Mouse (Mus musculus): Measurements from ENCODE around the gene Brs3. TPM values are rescaled to one million over a fixed set of nuclear protein-coding genes. Genes with fewer than 3 reads are reported as not detected.

The Brs3 gene
- total RNA-seq, 1 experiment: not detected

GRCm38 (mm10) chrX:57053174-57053992 lies 10.5 kb downstream of the Brs3 start, which contains the start of gene Htatsf1:
Gene Htatsf1, plus strand, starts transcription at chrX:57053583.
- in situ Hi-C loops (cut with MboI; ENCODE audit: low sequenced_read_pairs in 2 of 2, unreplicated experiment in 2 of 2): no loop called here

GRCm38 (mm10) chrX:57053993-57054385 lies 11.1 kb downstream of the Brs3 start:
- Histone ChIP-seq H3K36me3 (ENCODE audit: control insufficient read depth, insufficient read depth, low read length, poor library complexity, severe bottlenecking) (no peaks in the 10 kb centered on the region), H3K9me3 (ENCODE audit: control insufficient read depth, insufficient read depth, low read depth, low read length) (no peaks in the 10 kb centered on the region), H3K4me3 (ENCODE audit: insufficient read depth in 1 of 2, low read depth in 1 of 2, low read length in 2 of 2, poor library complexity in 1 of 2, severe bottlenecking in 1 of 2) (peak overlapping the region; percentile 81 to 96), H3K27ac (ENCODE audit: insufficient read depth, low read depth, low read length, poor library complexity, severe bottlenecking) (no peak overlapping the region), H3K4me1 (ENCODE audit: control insufficient read depth in 2 of 2, insufficient read depth in 2 of 2, low read length in 2 of 2, poor library complexity in 1 of 2) (no peaks in the 10 kb centered on the region), H3K9ac (ENCODE audit: insufficient read depth, low read depth, low read length, poor library complexity, severe bottlenecking) (peak overlapping the region; percentile 84)
- TF ChIP-seq ZC3H11A (IDR thresholded peaks at IDR 0.05; ENCODE audit: borderline replicate concordance, low read depth, low read length) (no peak), MAFK (IDR thresholded peaks at IDR 0.05; ENCODE audit: insufficient read depth, low read depth, low read length) (no peak), ZNF384 (IDR thresholded peaks at IDR 0.05; ENCODE audit: low read depth, low read length) (no peak), HCFC1 (IDR thresholded peaks at IDR 0.05; ENCODE audit: borderline replicate concordance, insufficient read depth, low read length) (no peak), CHD2 (IDR thresholded peaks at IDR 0.05; ENCODE audit: low read depth, low read length) (no peak)
- no peak for DNase-seq (ENCODE audit: low read depth, low spot score)
- in situ Hi-C loops (cut with MboI; ENCODE audit: low sequenced_read_pairs in 2 of 2, unreplicated experiment in 2 of 2): no loop called here

More at GRCm38 (mm10) chrX:57053174-57053992, 10.5 kb downstream of the Brs3 start, which contains the start of gene Htatsf1:
- Histone ChIP-seq H3K4me3 (ENCODE audit: insufficient read depth in 1 of 2, low read depth in 1 of 2, low read length in 2 of 2, poor library complexity in 1 of 2, severe bottlenecking in 1 of 2) (peak within 1 kb of the TSS; percentile 96 to 99), H3K9ac (ENCODE audit: insufficient read depth, low read depth, low read length, poor library complexity, severe bottlenecking) (peak within 1 kb of the TSS; percentile 99), H3K4me1 (ENCODE audit: control insufficient read depth in 2 of 2, insufficient read depth in 2 of 2, low read length in 2 of 2, poor library complexity in 1 of 2) (no peaks in the 10 kb centered on the region), H3K9me3 (ENCODE audit: control insufficient read depth, insufficient read depth, low read depth, low read length) (no peaks in the 10 kb centered on the region), H3K27ac (ENCODE audit: insufficient read depth, low read depth, low read length, poor library complexity, severe bottlenecking) (peak within 1 kb of the TSS; percentile 97), H3K36me3 (ENCODE audit: control insufficient read depth, insufficient read depth, low read length, poor library complexity, severe bottlenecking) (no peaks in the 10 kb centered on the region)
- peak; percentile 37 for DNase-seq (ENCODE audit: low read depth, low spot score)
- TF ChIP-seq HCFC1 (IDR thresholded peaks at IDR 0.05; ENCODE audit: borderline replicate concordance, insufficient read depth, low read length): peak; percentile 70; the same call in 1 of the 2 replicates
- no peak for TF ChIP-seq ZNF384 (IDR thresholded peaks at IDR 0.05; ENCODE audit: low read depth, low read length)
- no peak for TF ChIP-seq ZC3H11A (IDR thresholded peaks at IDR 0.05; ENCODE audit: borderline replicate concordance, low read depth, low read length)

- Histone ChIP-seq H3K9me3 (ENCODE audit: control insufficient read depth, insufficient read depth, low read depth, low read length) (no peaks in the 10 kb centered on the region), H3K4me1 (ENCODE audit: control insufficient read depth in 2 of 2, insufficient read depth in 2 of 2, low read length in 2 of 2, poor library complexity in 1 of 2) (no peaks in the 10 kb centered on the region), H3K4me3 (ENCODE audit: insufficient read depth in 1 of 2, low read depth in 1 of 2, low read length in 2 of 2, poor library complexity in 1 of 2, severe bottlenecking in 1 of 2) (no peak overlapping the region), H3K36me3 (ENCODE audit: control insufficient read depth, insufficient read depth, low read length, poor library complexity, severe bottlenecking) (no peaks in the 10 kb centered on the region), H3K27ac (ENCODE audit: insufficient read depth, low read depth, low read length, poor library complexity, severe bottlenecking) (no peak overlapping the region), H3K9ac (ENCODE audit: insufficient read depth, low read depth, low read length, poor library complexity, severe bottlenecking) (no peak overlapping the region)
- TF ChIP-seq CHD2 (IDR thresholded peaks at IDR 0.05; ENCODE audit: low read depth, low read length): no peak
- no peak for TF ChIP-seq ZNF384 (IDR thresholded peaks at IDR 0.05; ENCODE audit: low read depth, low read length)
- no peak for TF ChIP-seq HCFC1 (IDR thresholded peaks at IDR 0.05; ENCODE audit: borderline replicate concordance, insufficient read depth, low read length)
- TF ChIP-seq ZC3H11A (IDR thresholded peaks at IDR 0.05; ENCODE audit: borderline replicate concordance, low read depth, low read length): no peak
- no peak for TF ChIP-seq MAFK (IDR thresholded peaks at IDR 0.05; ENCODE audit: insufficient read depth, low read depth, low read length)
- in situ Hi-C loops (cut with MboI; ENCODE audit: low sequenced_read_pairs in 2 of 2, unreplicated experiment in 2 of 2): no loop called here
- DNase-seq (ENCODE audit: low read depth, low spot score): no peak
These were observed 38.6 kb downstream of the Brs3 start for GRCm38 (mm10) chrX:57081496-57081895.

- DNase-seq (ENCODE audit: low read depth, low spot score): no peak
- no peak within 1 kb of the TSS for H3K9ac ChIP-seq (ENCODE audit: insufficient read depth, low read depth, low read length, poor library complexity, severe bottlenecking)
- in situ Hi-C loops (cut with MboI; ENCODE audit: low sequenced_read_pairs in 2 of 2, unreplicated experiment in 2 of 2): no loop called here
- no peak for TF ChIP-seq MAFK (IDR thresholded peaks at IDR 0.05; ENCODE audit: insufficient read depth, low read depth, low read length)
- TF ChIP-seq CHD2 (IDR thresholded peaks at IDR 0.05; ENCODE audit: low read depth, low read length): no peak
- TF ChIP-seq HCFC1 (IDR thresholded peaks at IDR 0.05; ENCODE audit: borderline replicate concordance, insufficient read depth, low read length): no peak
- TF ChIP-seq ZC3H11A (IDR thresholded peaks at IDR 0.05; ENCODE audit: borderline replicate concordance, low read depth, low read length): no peak
- TF ChIP-seq ZNF384 (IDR thresholded peaks at IDR 0.05; ENCODE audit: low read depth, low read length): no peak
- no peaks in the 10 kb centered on the region for H3K4me1 ChIP-seq (ENCODE audit: control insufficient read depth in 2 of 2, insufficient read depth in 2 of 2, low read length in 2 of 2, poor library complexity in 1 of 2)
- no peak within 1 kb of the TSS for H3K4me3 ChIP-seq (ENCODE audit: insufficient read depth in 1 of 2, low read depth in 1 of 2, low read length in 2 of 2, poor library complexity in 1 of 2, severe bottlenecking in 1 of 2)
- H3K36me3 ChIP-seq (ENCODE audit: control insufficient read depth, insufficient read depth, low read length, poor library complexity, severe bottlenecking): no peaks in the 10 kb centered on the region
- no peaks in the 10 kb centered on the region for H3K9me3 ChIP-seq (ENCODE audit: control insufficient read depth, insufficient read depth, low read depth, low read length)
- no peak within 1 kb of the TSS for H3K27ac ChIP-seq (ENCODE audit: insufficient read depth, low read depth, low read length, poor library complexity, severe bottlenecking)
These were observed 44.9 kb downstream of the Brs3 start, which contains the start of gene Vgll1 for GRCm38 (mm10) chrX:57087806-57088205. Gene Vgll1, plus strand, starts transcription at chrX:57088106.

Other genes with a start within 250 kb of the Brs3 start
- gene Map7d3, start 220.7 kb upstream of the Brs3 start, total RNA-seq (2012; rRNA removed): 2.6 and 2.8 TPM in 2 replicates
- under 0.01 TPM in 1 of 2 replicates, not detected in the other for gene Adgrg4, start 172.9 kb upstream of the Brs3 start, total RNA-seq (2012; rRNA removed)
- gene Htatsf1, start 10.5 kb downstream of the Brs3 start, total RNA-seq (2012; rRNA removed): 18.1 and 20.7 TPM in 2 replicates
- 0.37 and 1.2 TPM in 2 replicates for gene Vgll1, start 45.0 kb downstream of the Brs3 start, total RNA-seq (2012; rRNA removed)
- not detected in 2 replicates for gene Cd40lg, start 169.1 kb downstream of the Brs3 start, total RNA-seq (2012; rRNA removed)

Data from ES-E14 (cell line).